Mouse (Mus musculus): ENCODE data around the gene Tmem185b.

Tmem185b gene

DNA sequence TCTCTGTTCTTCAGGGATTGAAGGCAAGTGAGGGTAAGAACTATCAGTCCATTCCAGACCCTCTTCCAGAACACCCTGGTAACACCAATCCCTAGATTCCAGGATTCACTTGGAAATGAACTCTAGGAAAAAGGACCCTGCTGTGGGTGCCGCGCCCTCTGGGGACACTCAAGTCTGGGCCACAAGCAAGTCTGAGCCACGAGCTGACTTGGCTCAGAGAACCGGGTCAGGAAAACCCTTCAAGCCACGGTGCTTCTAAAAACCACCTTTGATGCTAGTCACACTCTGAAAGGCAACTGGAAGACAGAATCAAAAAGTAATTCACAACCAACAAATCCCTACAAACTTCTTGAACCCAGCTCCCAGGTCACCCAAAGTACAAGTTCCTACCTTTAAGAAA is 22.2 kb upstream of the Tmem185b start:
- no peak for DNase-seq

- peak; percentile 95 for DNase-seq
Observed at GRCm38 (mm10) chr1:119504260-119505062, 21.5 kb upstream of the Tmem185b start, which contains the start of gene Ralb. Gene Ralb (minus strand): TSS chr1:119504794.

- no peak for DNase-seq
Observed at GRCm38 (mm10) chr1:119505951-119506350, 20.0 kb upstream of the Tmem185b start.

DNA sequence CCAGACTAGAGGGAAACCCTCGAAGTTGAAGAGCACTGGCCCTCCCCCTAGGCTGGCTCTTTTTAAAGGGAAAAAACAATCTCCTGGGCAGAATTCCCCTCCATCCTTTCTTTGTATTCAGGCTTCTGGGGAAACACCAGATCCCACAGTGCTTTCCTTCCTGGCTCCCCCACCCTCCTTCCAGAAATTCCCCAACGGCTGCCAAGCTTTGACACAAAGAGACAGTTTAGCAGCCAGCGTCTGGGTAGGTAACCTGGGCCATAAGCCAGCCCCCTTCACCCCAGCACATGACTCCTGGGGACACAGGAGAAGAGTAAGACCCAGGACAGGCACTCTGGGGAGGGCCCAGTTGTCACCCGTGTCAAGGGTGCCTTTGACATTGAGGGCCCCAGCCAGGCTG is 17.4 kb upstream of the Tmem185b start:
- DNase-seq: no peak

DNA sequence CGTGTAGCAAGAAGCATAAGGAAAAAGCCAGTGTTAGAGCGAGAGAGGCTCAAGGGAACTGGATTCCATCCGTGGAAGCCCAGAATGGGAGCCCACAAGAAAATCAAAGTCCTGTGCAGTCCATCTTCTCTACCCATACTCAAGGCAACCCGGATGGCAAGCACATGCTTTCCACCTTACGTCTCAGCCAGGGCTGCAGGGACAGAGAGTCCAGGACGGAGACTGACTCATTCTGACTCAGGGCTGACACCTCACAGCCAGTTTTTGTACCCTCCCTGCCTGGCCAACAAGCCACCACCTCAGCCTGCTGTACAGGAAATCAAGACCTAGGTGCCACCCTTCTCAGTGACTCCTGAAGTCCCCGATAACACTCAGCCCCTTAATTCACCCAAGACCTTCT is 16.5 kb upstream of the Tmem185b start:
- DNase-seq: no peak

DNA sequence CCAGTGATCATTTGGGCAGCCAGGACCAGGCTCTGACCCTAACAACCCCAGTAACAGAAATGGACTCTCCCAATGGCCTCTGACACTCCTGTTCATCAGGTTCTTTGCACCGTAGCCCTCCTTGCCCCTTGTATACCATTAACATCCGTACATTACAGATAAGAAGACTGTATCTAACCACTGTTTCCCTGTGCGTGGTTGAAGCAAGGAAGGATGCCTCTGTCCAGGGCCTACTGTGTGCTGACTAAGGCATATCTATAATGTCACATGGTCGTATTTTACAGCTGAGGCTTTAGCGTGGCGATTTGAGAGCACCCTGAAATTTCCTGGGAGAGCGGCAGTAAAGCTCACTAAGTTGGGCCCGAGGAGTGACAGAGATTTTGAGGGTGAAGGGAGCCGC is 15.6 kb upstream of the Tmem185b start:
- no peak for DNase-seq

DNA sequence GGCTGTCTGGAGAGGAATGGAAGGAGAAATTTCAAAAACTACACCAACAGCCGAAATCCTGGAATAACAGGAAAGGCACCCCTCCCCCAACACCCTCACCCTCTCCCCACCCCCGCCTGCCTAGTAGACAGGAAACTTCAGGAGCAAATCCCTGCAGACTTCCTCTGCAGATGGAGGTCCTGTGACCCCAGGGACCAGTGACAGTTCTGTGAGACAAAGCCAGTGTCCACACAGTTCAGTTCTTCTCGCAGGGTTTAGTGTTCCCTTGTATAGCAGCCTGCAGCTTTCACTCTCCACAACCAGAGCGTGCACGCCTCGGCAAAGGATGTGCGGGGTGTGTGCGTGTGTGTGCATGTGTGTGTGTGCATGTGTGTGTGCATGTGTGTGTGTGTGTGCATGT is 15.1 kb upstream of the Tmem185b start:
- DNase-seq: no peak

- no peak for DNase-seq
Observed at GRCm38 (mm10) chr1:119518060-119518459, 7.9 kb upstream of the Tmem185b start.

DNA sequence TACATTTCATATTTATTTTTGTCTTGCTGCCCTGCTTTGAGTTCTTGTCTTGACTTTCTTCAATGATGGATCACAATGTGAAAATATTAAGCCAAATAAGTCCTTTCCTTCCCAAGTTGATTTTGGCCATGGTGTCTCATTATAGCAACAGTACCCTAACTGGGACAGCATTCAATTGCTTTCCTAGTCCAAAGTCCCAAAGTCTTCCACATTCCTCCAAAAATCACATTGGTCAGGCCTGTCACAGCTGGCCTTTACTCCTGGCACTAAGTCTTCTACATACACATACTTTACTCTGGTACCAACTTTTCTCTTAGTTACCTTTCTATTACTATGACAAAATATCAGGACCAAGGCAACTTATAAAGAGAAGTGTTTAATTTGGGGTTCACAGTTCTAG is 7.2 kb upstream of the Tmem185b start:
- no peak for DNase-seq

DNA sequence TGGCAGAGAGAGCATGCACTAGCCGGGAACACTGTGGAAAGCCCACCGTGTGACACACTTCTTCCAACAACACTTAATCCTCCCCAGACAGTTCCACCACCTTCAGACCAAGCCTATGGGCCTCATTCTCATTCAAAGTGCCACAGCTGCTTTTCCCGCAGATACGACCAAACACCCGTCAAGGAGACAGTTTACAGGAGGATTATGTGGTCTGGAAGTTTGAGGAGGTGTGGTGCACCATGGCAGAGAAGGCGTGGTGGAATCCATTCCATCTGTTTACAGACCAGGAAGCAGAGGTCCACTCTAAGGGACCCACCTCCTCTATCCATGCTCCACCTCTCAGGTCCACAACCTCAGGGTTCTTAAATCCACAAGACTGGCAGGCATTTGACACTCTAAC is 6.7 kb upstream of the Tmem185b start:
- no peak for DNase-seq

DNA sequence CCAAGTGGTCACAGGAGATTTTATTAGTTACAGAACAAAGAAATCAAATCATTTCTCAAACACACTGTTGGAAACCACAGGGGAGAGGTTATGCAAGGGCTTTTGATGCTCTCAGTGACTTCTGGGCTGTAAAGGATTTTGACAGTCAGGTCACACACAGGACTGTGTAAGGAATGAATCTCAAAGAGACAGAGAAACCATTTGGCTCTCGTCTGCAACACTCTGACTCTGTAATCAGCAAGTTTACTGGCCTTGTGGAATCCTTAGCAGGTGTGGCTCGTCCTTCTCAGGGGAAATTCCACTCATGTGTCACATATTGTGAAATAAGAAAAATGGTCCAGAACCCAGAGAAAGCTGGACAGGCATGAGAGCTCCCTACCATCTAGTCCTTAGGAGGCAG is 4.9 kb upstream of the Tmem185b start:
- DNase-seq: no peak

GRCm38 (mm10) chr1:119521681-119522080 is 4.3 kb upstream of the Tmem185b start:
- no peak for DNase-seq

- DNase-seq: no peak
Observed at GRCm38 (mm10) chr1:119522726-119523125, 3.2 kb upstream of the Tmem185b start.

DNA sequence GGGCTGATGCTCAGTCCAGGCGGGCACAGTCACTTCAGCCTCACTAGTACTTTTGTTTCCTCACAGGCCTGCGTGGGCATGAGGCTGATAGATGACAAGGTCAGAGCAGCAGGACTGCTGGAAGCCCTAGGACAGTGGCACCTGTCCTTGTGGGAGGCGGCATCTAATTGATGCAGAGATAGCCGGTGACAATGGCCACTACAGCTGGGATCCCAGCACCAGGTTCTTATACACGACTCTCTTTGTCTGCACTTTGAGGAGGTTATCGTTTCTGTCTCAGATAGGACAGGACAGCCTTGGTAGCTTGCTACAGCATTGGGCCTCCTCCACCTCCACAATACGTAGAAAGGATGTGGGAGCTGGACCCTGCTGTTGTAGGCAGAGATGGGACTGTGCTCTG is 2.6 kb upstream of the Tmem185b start:
- no peak for DNase-seq

GRCm38 (mm10) chr1:119523826-119524225 is 2.1 kb upstream of the Tmem185b start:
- no peak for DNase-seq

DNA sequence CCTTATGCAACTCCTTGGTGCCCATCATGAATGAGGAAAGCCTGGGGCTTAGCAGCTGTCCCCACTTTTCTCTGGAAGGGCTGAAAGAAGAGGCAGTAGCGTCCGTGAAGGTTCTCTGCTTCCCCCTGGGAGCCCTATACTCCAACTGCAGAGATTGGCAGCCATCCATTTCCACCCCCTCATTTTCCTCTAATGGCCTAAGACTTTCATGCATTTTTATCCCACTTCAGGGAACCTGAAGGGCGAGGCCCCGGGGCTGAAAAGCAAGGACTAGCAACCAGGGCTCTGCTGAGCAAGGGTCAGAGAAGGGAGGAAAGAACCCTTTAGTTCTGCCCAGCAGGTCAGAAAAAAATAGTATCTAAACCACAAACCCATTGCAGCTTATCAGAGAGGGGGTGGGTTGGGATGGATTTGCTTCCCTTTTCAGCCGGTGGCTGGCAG is 936 bp upstream of the Tmem185b start:
- no peak for DNase-seq

DNA sequence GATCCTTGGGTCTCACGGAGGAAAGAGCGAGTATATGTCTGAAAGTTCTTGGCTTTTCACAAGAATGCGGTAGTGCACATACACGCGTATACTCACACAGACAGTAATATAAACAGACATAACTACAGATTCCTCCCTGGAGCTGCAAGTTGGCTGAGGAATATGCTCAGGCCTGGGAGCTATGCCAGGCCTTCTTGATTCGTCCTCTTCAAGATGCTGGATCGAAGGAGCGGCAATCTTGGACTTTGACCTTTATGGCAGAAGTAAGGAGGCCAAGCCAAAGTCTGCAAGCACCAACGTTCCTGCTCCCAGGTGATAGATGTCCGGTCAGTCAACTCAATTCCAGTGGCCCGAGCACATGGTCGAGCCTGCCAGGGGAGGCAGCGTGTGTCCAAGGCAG is 5.0 kb downstream of the Tmem185b start:
- DNase-seq: no peak

GRCm38 (mm10) chr1:119532165-119532564 is 6.2 kb downstream of the Tmem185b start:
- DNase-seq: no peak

DNA sequence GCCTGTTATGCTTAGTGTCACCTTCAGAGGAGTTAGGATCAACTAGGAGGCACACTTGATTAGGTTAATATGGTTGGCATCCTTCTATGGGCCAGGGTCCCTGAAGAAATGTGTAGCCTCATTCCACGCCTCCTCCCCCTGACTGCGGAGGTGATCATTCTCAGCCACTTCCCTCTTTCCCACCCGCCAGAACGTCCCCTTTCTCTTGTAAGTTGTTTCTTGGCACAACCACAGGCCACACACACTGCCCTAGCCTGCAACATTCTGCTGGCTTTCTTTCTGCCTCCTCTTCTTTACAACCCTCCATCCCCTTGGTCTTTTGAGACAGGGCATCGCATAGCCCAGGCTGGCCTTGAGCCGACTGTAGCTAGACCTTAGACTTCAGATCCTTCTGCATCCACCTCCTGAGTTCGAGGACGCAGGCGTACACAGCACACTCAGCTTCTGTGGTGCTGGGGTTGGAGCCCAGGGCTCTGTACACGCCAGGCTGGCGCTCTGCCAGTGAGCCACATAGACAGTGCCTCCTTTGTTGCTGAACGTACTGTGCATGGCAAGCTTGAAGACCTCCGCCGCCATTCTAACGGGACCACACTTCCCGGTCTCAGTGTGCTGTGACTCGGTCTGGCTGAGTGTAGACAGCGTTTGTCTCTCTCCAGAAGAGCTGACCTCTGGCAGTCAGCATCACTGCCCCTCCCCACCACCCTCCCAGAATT is 7.3 kb downstream of the Tmem185b start:
- DNase-seq: no peak

GRCm38 (mm10) chr1:119534341-119534740 is 8.4 kb downstream of the Tmem185b start:
- DNase-seq: no peak

GRCm38 (mm10) chr1:119536122-119536521 is 10.2 kb downstream of the Tmem185b start:
- DNase-seq: no peak

GRCm38 (mm10) chr1:119537651-119538050 is 11.7 kb downstream of the Tmem185b start:
- no peak for DNase-seq

DNA sequence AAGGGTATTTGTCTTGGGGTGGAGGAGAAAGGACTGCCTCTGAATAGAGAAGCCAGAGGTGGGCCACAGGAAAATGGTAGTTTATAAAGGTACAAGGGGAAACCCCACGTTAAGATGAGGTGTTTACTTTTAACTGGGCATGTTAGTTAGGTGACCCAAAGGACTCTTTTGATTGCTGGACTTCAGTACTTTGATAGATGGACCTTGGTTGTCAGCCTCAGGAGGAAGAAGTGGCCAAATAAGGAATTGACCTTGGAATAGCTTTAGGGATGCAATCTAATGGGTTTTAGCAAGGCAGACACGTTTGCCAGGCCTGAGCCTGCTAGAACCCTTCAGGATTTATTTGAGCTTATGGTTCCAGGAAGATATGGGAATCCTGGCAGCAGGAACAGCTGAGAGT is 13.3 kb downstream of the Tmem185b start:
- DNase-seq: no peak

GRCm38 (mm10) chr1:119540836-119541557 is 15.0 kb downstream of the Tmem185b start:
- no peak for DNase-seq
